Mouse (Mus musculus): Measurements from ENCODE around the gene Snrpe. TPM values are rescaled to one million over a fixed set of nuclear protein-coding genes. Genes with fewer than 3 reads are reported as not detected.

Gene Snrpe
- 454 and 519 TPM in 2 replicates for polyA plus RNA-seq (2015; fragmentation: Nextera tagmentation; extraction: Ambion mirVana)

DNA sequence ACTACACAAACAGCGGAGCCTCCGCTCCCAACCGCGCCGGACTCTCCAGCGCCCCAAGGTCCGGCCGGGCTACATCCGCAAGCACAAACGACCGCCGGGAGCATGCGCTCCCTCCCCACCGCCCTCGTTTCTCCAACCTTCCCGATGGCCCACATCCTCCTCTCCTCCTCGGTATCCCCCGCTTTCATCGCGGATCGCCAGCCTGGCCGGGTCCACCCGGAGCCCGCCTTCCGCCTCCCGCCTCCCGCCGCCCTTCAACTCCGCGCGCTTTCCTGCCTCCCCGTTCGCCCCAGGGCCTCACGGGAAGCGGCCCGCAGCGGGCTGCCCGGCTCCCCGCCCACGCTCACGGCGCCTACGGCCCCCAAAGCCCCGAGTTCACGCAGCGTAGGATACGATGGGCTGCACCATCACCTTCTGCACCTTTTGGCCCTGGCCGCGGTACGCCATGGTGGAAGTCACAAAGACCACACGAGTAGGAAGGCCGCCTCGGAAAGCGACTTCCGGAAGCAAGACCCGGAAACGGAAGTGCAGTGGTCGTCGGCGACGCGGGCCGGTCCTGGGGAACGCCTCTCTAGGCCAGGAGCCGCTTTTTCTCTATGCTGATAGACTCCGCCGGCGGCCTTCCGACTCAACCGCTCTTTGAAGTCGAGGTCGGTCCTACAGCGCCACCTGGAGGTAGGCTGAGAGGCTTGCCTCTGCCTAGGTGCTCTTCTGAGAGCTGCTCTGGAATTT is at the start of gene Snrpe:
TSS of gene Snrpe (minus strand) at position 521 of the 732 bp plus-strand sequence.
- Histone ChIP-seq H3K4me2 (peak within 1 kb of the TSS; percentile 71), H3K36me3 (peaks cover 59% of the 10 kb centered on the region), H3K27me3 (replicated peaks) (no peaks in the 10 kb centered on the region), H3K9me3 (no peaks in the 10 kb centered on the region), H3K9ac (peak within 1 kb of the TSS; percentile 96), H3K4me3 (peak within 1 kb of the TSS; percentile 82), H3K4me1 (peaks cover 18% of the 10 kb centered on the region), H3K27ac (replicated peaks) (peak within 1 kb of the TSS; percentile 95)
- under 1% methylated on average over 73 of the region's 73 CpGs for WGBS
- peak; percentile 91 for ATAC-seq (ENCODE audit: extremely low read depth, insufficient number of reproducible peaks, low FRiP score, low TSS enrichment)

DNA sequence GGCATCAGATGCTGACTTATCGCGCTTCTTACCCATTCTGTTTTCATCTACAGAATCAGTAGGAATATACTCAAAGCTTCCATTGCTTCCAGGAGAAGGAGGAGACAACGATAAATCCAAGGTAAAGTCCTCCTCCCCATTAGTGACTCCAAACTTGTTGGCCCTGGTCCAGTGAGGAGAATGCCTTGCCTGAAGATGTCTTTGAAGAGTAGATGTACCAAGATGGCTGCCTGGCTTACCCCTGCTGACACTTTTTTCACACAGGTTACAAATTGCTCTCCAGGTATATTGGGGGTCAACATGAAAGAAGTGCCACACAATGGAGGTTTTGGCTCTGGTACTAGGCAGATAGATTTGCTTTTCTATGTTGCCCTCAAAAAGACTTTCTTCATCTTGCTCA is 48.8 kb upstream of the Snrpe start:
- no peaks in the 10 kb centered on the region for H3K27me3 ChIP-seq (replicated peaks)
- H3K27ac ChIP-seq (replicated peaks) = no peak overlapping the region
- ATAC-seq (ENCODE audit: extremely low read depth, insufficient number of reproducible peaks, low FRiP score, low TSS enrichment) = no peak
- H3K4me3 ChIP-seq = peak overlapping the region; percentile 78
- H3K4me2 ChIP-seq = peak overlapping the region; percentile 94
- H3K4me1 ChIP-seq = peaks cover 64% of the 10 kb centered on the region
- H3K9me3 ChIP-seq = no peaks in the 10 kb centered on the region
- peaks cover 47% of the 10 kb centered on the region for H3K36me3 ChIP-seq
- 0 out of 2 replicates have a peak overlapping the region, but pooled peaks have one; percentile 35 for H3K9ac ChIP-seq
- WGBS = 87% methylated on average over 3 of the region's 3 CpGs

DNA sequence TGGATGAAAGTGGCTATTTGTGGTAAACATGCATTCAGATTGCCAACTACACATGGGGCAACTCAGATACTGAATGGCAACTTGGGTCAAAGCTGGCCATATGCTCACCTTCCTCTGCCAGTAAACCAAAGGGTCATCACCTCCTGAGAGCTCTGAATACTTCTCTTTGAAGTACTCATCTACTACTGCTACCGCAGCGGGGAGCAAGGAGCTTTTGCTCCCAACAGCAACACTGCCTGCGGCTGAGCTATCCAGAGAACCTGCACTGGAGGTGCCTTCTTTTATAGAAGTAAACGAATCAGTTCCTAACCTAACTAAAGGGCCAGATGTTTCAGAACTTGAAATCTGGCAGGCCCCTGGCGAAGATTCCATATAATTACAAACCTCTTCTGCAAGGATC is 46.7 kb upstream of the Snrpe start:
- H3K4me3 ChIP-seq = no peak overlapping the region
- ATAC-seq (ENCODE audit: extremely low read depth, insufficient number of reproducible peaks, low FRiP score, low TSS enrichment) = no peak
- WGBS = 66% methylated on average over 5 of the region's 5 CpGs
- H3K9ac ChIP-seq = peak overlapping the region; percentile 58
- H3K4me2 ChIP-seq = peak overlapping the region; percentile 94
- H3K27me3 ChIP-seq (replicated peaks) = no peaks in the 10 kb centered on the region
- H3K4me1 ChIP-seq = peaks cover 56% of the 10 kb centered on the region
- no peak overlapping the region for H3K27ac ChIP-seq (replicated peaks)
- H3K36me3 ChIP-seq = peaks cover 63% of the 10 kb centered on the region
- H3K9me3 ChIP-seq = no peaks in the 10 kb centered on the region

DNA sequence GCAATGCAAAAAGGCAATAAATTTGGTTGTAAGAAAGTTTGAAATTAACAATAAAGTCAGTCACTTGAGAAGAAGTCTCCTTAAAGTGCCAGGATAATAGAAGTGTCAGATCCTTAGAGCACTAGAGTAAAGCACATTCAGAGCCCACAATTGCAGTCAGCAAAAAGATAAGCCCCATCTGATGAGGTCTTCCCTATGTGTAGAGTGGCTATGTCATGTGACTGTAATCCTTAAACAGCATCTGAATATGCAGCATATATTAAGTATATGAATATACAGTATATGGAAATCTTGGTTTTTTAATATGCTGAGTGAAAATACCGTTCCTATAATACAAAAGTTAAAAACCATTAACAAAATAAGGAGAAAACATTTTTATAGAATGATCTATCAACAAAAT is 42.9 kb upstream of the Snrpe start:
- no peak overlapping the region for H3K4me2 ChIP-seq
- H3K9me3 ChIP-seq = no peaks in the 10 kb centered on the region
- no peak for ATAC-seq (ENCODE audit: extremely low read depth, insufficient number of reproducible peaks, low FRiP score, low TSS enrichment)
- no peak overlapping the region for H3K27ac ChIP-seq (replicated peaks)
- 100% methylated on average over 1 of the region's 1 CpGs for WGBS
- H3K4me1 ChIP-seq = peaks cover 35% of the 10 kb centered on the region
- H3K36me3 ChIP-seq = peaks cover 75% of the 10 kb centered on the region
- H3K27me3 ChIP-seq (replicated peaks) = no peaks in the 10 kb centered on the region
- no peak overlapping the region for H3K4me3 ChIP-seq
- no peak overlapping the region for H3K9ac ChIP-seq

DNA sequence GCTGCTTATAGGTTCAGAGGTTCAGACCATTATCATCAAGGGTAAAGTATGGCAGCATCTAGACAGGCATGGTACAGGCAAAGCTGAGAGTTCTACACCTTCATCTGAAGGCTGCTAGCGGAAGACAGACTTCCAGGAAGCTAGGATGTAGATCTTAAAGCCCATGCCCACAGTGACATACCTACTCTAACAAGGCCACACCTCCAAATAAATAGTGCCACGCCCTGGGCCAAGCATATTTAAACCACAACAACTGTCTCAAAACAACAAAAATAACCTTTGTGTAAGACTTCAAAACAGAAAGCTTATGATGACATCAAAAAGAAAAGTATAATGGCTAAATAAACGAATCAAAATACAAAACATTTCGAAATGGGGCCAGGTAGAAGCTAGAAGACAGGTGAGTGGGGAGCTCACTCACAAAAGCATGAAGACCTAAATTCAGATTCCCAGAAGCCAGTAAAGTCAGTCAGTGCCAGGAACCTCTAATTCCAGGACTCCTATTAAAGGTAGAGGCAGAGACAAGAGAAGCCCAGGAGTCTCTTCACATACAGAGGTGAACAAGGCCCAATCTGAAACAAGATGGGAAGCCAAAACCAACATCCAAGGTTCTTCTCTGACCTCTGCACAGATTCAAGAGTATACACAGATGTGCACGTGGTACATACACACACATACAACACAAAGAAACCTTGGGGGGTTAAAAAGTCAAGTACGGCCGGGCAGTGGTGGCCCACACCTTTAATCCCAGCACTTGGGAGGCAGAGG is 40.4 kb upstream of the Snrpe start:
- Histone ChIP-seq H3K4me3 (no peak overlapping the region), H3K4me2 (no peak overlapping the region), H3K4me1 (peaks cover 12% of the 10 kb centered on the region; the same call in 1 of the 2 replicates), H3K9ac (no peak overlapping the region), H3K27ac (replicated peaks) (no peak overlapping the region), H3K36me3 (peaks cover 76% of the 10 kb centered on the region), H3K27me3 (replicated peaks) (no peaks in the 10 kb centered on the region), H3K9me3 (no peaks in the 10 kb centered on the region)
- ATAC-seq (ENCODE audit: extremely low read depth, insufficient number of reproducible peaks, low FRiP score, low TSS enrichment) = no peak
- WGBS = 92% methylated on average over 7 of the region's 7 CpGs

DNA sequence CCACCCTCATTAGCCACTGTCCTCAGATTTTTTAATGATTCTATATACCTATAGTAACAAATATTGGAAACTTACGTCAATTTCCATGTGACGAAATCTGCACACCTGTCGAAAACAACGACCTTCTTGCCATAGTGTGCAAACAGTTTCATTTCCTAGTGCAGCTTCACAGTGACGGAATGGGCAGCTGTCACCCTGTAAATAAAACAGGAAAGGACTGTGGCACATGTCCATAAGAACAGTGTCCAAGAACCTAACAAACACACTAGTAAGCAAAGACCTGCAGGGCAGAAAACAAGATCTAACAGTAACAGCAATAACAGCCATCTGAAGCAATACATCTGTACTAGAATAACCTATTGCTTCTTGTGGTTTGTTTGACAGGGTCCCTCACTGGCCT is 35.6 kb upstream of the Snrpe start:
- Histone ChIP-seq H3K4me1 (peaks cover 7% of the 10 kb centered on the region; the same call in 1 of the 2 replicates), H3K9me3 (no peaks in the 10 kb centered on the region), H3K4me2 (no peak overlapping the region), H3K27ac (replicated peaks) (no peak overlapping the region), H3K27me3 (replicated peaks) (no peaks in the 10 kb centered on the region), H3K36me3 (peaks cover 89% of the 10 kb centered on the region), H3K9ac (no peak overlapping the region), H3K4me3 (no peak overlapping the region)
- WGBS = 93% methylated on average over 5 of the region's 5 CpGs
- ATAC-seq (ENCODE audit: extremely low read depth, insufficient number of reproducible peaks, low FRiP score, low TSS enrichment) = no peak

DNA sequence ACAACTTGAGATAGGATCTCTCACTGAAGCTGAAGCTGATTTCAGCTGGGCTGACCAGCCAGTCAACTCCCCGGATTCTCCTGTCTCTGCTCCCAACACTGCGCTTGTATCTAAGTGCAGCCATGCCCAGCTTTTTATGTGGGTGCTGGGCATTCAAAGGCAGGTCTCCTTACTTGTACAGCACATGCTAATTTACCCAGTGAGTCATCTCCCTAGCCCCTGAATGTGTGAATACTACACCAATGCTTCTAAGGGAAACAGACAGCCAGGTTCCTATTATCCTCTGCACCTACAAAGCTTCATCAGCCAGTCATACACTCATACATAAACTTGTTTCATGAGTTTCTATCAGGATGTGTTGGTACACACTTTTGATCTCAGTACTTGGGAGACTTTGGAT is 31.1 kb upstream of the Snrpe start:
- H3K27ac ChIP-seq (replicated peaks) = no peak overlapping the region
- no peak for ATAC-seq (ENCODE audit: extremely low read depth, insufficient number of reproducible peaks, low FRiP score, low TSS enrichment)
- no peak overlapping the region for H3K4me2 ChIP-seq
- no peaks in the 10 kb centered on the region for H3K27me3 ChIP-seq (replicated peaks)
- peaks cover 4% of the 10 kb centered on the region; the same call in 1 of the 2 replicates for H3K4me1 ChIP-seq
- peaks cover 100% of the 10 kb centered on the region for H3K36me3 ChIP-seq
- 94% methylated on average over 2 of the region's 2 CpGs for WGBS
- no peaks in the 10 kb centered on the region for H3K9me3 ChIP-seq
- no peak overlapping the region for H3K4me3 ChIP-seq
- no peak overlapping the region for H3K9ac ChIP-seq

DNA sequence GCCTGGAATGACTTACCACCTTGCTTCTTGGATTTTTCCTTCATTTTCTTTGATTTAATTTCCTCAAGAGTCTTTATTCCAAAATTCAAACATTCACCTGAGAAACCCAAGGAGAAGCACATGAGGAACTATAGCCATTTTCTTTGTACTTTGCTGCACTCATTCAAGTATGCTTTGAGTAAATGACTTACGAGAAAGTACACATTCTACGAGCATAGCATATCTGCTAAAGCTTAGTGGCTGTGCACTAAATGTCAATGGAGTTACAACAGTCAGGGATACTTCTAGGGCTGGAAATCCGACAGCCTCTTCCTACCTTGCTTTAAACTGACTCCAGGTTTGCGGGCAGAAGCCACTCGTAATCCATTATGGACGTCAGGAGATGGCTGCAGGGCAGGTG is 28.4 kb upstream of the Snrpe start:
- H3K36me3 ChIP-seq = peaks cover 99% of the 10 kb centered on the region
- H3K4me2 ChIP-seq = no peak overlapping the region
- H3K4me1 ChIP-seq = peaks cover 4% of the 10 kb centered on the region; the same call in 1 of the 2 replicates
- H3K4me3 ChIP-seq = no peak overlapping the region
- no peak for ATAC-seq (ENCODE audit: extremely low read depth, insufficient number of reproducible peaks, low FRiP score, low TSS enrichment)
- 87% methylated on average over 6 of the region's 6 CpGs for WGBS
- no peak overlapping the region for H3K9ac ChIP-seq
- H3K27me3 ChIP-seq (replicated peaks) = no peaks in the 10 kb centered on the region
- H3K9me3 ChIP-seq = no peaks in the 10 kb centered on the region
- no peak overlapping the region for H3K27ac ChIP-seq (replicated peaks)

DNA sequence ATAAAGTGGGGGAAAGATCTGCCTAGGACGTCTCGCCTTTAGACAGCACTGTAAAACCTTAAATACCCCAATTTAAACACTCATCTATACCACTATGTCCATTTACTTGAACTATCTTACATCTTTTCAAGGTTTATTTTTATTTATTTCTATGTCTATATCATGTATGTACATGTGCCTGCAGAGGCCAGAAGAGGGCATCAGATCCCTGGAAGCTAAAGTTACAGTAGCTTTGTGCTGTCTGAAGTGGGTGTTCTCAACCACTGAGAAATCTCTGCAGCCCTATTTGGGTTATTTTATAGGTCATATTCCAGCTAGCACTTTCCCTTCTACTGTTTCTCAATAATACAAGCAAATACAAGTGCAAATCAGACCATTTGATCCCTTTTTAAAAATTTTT is 22.1 kb upstream of the Snrpe start:
- Histone ChIP-seq H3K27me3 (replicated peaks) (no peaks in the 10 kb centered on the region), H3K9me3 (no peaks in the 10 kb centered on the region), H3K4me1 (no peaks in the 10 kb centered on the region), H3K9ac (no peak overlapping the region), H3K27ac (replicated peaks) (no peak overlapping the region), H3K4me3 (no peak overlapping the region), H3K4me2 (no peak overlapping the region), H3K36me3 (peaks cover 97% of the 10 kb centered on the region)
- WGBS = 94% methylated on average over 2 of the region's 2 CpGs
- ATAC-seq (ENCODE audit: extremely low read depth, insufficient number of reproducible peaks, low FRiP score, low TSS enrichment) = no peak

DNA sequence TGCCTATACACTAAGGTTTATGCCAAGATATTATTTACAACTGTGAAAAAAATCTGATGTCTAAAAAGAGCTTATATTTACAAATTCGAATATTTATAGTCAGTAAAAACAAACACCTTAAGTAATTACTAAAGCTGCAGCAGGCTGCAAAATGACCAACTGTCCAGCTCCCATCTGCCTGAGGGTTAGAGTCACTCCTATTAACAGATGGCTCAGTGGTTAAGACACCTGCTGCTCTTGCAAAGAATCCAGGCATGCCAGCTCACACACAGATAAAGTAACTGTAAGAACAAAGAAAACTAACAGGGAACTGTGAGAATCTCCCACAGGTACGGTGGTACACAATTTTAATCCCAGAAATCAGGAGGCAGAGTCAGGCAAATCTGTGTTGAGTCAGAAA is 15.0 kb upstream of the Snrpe start:
- Histone ChIP-seq H3K4me2 (no peak overlapping the region), H3K36me3 (peaks cover 96% of the 10 kb centered on the region), H3K4me1 (no peaks in the 10 kb centered on the region), H3K4me3 (no peak overlapping the region), H3K9ac (no peak overlapping the region), H3K27me3 (replicated peaks) (no peaks in the 10 kb centered on the region), H3K27ac (replicated peaks) (no peak overlapping the region), H3K9me3 (no peaks in the 10 kb centered on the region)
- 73% methylated on average over 2 of the region's 2 CpGs for WGBS
- ATAC-seq (ENCODE audit: extremely low read depth, insufficient number of reproducible peaks, low FRiP score, low TSS enrichment) = no peak

DNA sequence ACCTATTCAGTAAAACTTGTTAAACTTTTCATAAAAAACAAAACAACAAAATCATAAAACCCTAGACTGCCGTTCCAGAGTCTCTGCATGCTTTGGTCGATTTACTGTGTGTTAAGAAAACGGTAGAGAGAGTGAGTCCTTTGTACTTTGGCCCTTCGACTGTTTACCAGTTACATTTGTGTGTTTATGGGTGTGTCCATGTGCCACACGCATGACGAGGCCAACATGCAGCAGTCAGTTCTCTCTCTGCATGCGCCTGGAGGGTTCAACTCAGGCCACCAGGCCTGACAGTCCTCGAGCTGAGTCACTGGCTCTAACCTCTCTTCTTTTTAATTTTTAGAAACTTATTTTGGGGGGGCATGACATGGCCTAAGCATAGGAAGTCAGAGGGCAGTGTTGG is 8.2 kb upstream of the Snrpe start:
- no peak for ATAC-seq (ENCODE audit: extremely low read depth, insufficient number of reproducible peaks, low FRiP score, low TSS enrichment)
- 81% methylated on average over 8 of the region's 8 CpGs for WGBS
- Histone ChIP-seq H3K27me3 (replicated peaks) (no peaks in the 10 kb centered on the region), H3K36me3 (peaks cover 95% of the 10 kb centered on the region), H3K4me3 (no peak overlapping the region), H3K9me3 (no peaks in the 10 kb centered on the region), H3K9ac (no peak overlapping the region), H3K4me1 (no peaks in the 10 kb centered on the region), H3K4me2 (no peak overlapping the region), H3K27ac (replicated peaks) (no peak overlapping the region)
